Mouse (Mus musculus): ENCODE measurements around the gene Pmpca. TPM values are rescaled to one million over a fixed set of nuclear protein-coding genes. Genes with fewer than 3 reads are reported as not detected.
A peak's percentile ranks its signal among the peaks of the same experiment; 100 is the strongest.
"Not testable (repeated sequence)": the region's sequence is repeated elsewhere in the genome, so short reads cannot be mapped to it uniquely, and the experiment has no call there.

Pmpca gene
- total RNA-seq, 1 experiment from 2014 or later = 66.3 TPM

GRCm38 (mm10) chr2:26362991-26363390, 26.1 kb upstream of the Pmpca start:
- no peak for ATAC-seq (replicated peaks in 1 of 2; ENCODE audit: insufficient read depth in 1 of 2, low FRiP score in 2 of 2, low TSS enrichment in 1 of 2, low read depth in 1 of 2, poor library complexity in 2 of 2, severe bottlenecking in 2 of 2)

DNA sequence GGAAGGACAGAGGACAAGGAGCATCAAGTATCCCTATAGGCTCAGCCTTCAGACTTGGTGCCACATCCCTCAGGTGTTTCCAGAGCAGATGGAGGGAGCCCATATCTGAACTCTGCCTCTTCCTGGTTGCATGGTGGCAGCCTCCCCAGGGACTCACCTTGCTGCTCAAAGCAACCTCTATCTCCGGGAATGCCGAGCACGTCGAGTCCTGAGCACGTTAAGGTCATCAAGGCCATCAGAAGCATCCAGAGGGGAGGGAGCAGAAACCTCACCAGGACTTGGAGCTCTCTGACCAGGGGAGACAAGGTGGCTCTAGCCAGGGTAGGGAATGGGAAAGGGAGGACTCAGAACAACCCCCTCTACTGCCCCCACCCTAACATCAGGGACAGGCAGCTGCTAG, 25.7 kb upstream of the Pmpca start:
- no peak for ATAC-seq (replicated peaks in 1 of 2; ENCODE audit: insufficient read depth in 1 of 2, low FRiP score in 2 of 2, low TSS enrichment in 1 of 2, low read depth in 1 of 2, poor library complexity in 2 of 2, severe bottlenecking in 2 of 2)

- no peak for ATAC-seq (replicated peaks in 1 of 2; ENCODE audit: insufficient read depth in 1 of 2, low FRiP score in 2 of 2, low TSS enrichment in 1 of 2, low read depth in 1 of 2, poor library complexity in 2 of 2, severe bottlenecking in 2 of 2)
Measured at GRCm38 (mm10) chr2:26364738-26365465, 24.2 kb upstream of the Pmpca start.

DNA sequence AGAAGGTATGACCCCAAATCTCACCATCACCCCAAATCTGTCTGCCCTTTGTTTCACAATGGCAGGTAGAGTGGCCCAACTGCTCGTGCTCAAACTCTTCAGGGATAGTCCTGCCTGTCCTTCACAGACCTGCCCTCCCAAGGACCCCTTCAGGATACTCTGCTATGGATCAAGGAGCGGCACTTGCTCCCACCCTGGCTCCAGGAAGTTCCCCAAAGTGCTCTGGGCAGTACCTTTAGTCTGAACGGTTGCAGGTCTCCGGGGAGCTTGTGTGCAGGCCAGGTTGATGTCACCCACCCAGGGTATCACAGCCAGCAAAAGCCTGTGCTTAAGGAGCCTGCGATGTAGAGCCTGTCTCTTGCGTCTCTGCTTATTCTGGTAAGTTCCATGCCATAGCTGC, 21.2 kb upstream of the Pmpca start:
- no peak for ATAC-seq (replicated peaks in 1 of 2; ENCODE audit: insufficient read depth in 1 of 2, low FRiP score in 2 of 2, low TSS enrichment in 1 of 2, low read depth in 1 of 2, poor library complexity in 2 of 2, severe bottlenecking in 2 of 2)

DNA sequence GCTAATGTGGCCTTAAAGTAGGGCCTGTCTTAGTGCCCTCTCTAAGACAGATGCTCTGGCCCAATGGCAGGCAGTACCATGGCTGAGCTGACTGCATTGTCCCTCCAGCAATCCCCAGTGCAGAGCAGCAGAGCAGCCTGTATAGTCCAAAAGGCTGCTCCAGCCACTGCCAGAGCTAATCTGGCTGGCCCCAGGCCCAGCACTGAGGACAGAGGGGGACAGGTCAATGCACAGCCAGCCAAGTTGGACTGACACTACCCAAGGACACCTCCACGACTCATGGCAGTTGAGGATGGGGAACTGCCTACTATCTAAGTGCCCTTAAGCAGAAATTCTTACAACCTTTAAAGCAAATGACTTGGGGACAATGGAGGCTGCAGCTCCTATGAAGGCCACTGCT, 20.6 kb upstream of the Pmpca start:
- ATAC-seq (replicated peaks in 1 of 2; ENCODE audit: insufficient read depth in 1 of 2, low FRiP score in 2 of 2, low TSS enrichment in 1 of 2, low read depth in 1 of 2, poor library complexity in 2 of 2, severe bottlenecking in 2 of 2) = no peak

DNA sequence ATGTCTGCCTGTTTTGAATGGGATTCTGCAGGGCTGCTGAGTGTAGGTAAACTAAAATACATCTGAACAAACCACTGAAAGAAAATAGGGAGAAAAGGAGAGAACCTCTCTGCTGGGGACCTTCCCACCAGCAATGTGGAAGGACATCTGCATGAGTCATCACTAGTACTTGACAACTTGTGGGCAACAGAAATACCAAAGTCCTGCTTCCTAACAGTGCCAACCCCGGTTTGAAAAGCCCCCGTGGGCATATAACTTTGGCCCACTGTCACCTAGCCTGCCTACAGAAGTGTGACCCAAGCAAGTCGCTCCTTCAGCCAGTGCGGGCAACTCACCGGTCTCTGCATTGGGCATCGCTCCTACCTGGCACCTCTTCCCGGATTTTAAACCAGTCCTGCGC, 16.7 kb upstream of the Pmpca start:
- no peak for ATAC-seq (replicated peaks in 1 of 2; ENCODE audit: insufficient read depth in 1 of 2, low FRiP score in 2 of 2, low TSS enrichment in 1 of 2, low read depth in 1 of 2, poor library complexity in 2 of 2, severe bottlenecking in 2 of 2)

DNA sequence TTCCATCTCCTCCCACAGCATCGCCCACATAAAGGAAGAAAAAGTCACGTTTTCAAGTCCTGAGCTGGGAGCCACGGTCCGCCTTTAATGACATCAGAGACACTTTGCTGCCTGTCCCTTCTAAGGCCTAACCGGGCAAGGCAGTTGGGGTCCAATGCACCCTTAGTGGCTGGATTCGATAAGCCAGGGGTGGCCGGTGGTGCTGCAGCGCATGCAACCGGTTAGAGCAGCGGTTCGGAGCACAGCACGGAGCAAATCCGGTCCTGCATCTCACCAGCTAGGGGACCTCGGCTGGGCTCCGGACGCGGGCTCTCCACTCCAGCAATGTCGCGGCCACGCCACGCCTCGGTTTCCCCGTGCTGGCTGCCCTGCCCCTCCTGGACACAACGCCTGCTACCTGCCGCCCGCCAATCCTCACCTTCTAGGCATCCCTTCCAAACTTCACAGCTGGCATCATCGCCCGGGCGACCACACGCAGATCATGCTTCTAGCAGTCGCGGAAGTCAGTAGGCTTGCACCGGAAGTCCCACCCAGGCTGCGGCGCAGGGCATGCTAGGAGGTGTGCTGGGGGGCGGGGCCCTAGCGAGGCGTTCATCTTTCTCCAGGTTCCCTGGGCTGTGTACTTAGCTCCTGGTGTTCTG, 8.9 kb upstream of the Pmpca start, which contains the start of gene Snapc4:
TSS of gene Snapc4 (minus strand) at position 523 of the 641 bp plus-strand sequence.
- peak; percentile 80 to 96 for ATAC-seq (replicated peaks in 1 of 2; ENCODE audit: insufficient read depth in 1 of 2, low FRiP score in 2 of 2, low TSS enrichment in 1 of 2, low read depth in 1 of 2, poor library complexity in 2 of 2, severe bottlenecking in 2 of 2)

DNA sequence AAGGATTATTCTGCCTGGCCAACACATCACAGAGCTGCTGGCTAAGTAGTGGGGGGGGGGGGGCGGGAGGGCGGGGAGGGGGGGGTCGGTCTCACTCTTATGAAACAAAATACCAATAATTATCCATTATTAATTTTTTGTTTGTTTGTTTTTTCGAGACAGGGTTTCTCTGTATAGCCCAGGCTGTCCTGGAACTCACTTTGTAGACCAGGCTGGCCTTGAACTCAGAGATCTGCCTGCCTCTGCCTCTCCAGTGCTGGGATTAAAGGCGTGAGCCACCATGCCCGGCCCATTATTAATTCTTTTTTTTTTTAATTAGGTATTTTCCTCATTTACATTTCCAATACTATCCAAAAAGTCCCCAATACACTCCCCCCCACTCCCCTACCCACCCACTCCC, 8.3 kb upstream of the Pmpca start:
- ATAC-seq (replicated peaks in 1 of 2; ENCODE audit: insufficient read depth in 1 of 2, low FRiP score in 2 of 2, low TSS enrichment in 1 of 2, low read depth in 1 of 2, poor library complexity in 2 of 2, severe bottlenecking in 2 of 2) = not testable (repeated sequence)

DNA sequence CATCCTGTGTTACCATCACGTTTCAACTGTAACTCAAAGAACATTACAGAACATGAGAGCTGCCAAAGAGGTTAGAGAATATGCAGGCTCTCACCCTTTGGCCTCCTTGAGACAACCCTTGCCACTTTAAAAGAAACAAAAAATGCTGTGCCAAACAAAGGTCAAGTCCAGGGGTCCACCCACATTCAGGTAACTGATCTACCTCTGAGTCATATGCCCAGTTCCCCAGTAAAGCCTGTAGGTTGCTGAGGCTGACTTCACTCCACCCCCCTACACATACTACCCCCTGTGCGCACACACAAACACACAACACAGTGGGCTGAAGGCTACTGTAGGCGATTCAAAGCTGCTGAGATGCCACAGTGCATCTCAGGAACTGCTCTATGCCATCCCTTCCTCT, 1.4 kb upstream of the Pmpca start:
- no peak for ATAC-seq (replicated peaks in 1 of 2; ENCODE audit: insufficient read depth in 1 of 2, low FRiP score in 2 of 2, low TSS enrichment in 1 of 2, low read depth in 1 of 2, poor library complexity in 2 of 2, severe bottlenecking in 2 of 2)

DNA sequence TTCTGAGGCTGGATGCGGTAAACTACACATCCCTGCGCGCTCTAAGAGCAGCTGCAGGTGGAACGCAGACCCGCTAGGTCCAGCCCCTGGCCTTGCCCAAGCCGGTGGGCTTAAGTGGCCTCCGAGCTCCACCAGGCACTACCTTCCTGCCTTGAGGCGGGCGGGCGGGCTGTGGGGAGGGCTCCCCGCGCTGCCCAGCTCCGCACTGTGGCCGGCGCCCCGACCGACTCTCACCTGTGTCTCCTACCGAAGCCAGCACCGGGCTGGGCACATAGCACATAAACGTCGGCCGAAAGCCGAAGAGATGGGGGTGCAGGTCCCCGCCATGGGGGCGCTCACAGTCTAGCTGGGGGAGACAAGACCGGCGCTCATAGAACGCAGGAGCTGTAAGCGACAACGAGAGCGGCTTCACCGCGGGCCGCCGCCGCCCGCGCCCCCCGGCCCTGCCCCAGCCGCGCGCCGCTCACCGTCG, 421 bp upstream of the Pmpca start:
- ATAC-seq (replicated peaks in 1 of 2; ENCODE audit: insufficient read depth in 1 of 2, low FRiP score in 2 of 2, low TSS enrichment in 1 of 2, low read depth in 1 of 2, poor library complexity in 2 of 2, severe bottlenecking in 2 of 2) = no peak

- no peak for ATAC-seq (replicated peaks in 1 of 2; ENCODE audit: insufficient read depth in 1 of 2, low FRiP score in 2 of 2, low TSS enrichment in 1 of 2, low read depth in 1 of 2, poor library complexity in 2 of 2, severe bottlenecking in 2 of 2)
Measured at GRCm38 (mm10) chr2:26390954-26391353, 1.8 kb downstream of the Pmpca start.

DNA sequence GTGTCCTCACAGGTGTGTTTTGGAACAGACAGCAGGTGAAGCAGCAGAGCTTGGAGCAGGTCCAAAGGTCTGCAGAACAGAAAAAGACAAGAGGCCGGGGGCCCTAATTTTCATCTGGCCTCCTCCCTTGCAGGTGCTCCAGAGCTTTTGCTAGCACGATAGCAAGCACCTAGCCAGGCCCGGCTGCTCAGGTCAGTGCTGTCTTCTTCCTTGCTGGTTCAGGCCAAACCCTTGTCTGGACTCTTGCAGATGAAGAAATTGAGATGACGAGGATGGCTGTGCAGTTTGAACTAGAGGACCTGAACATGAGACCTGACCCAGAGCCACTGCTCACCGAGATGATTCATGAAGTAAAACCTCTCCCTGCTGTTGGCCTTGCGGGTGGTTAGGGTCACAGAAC, 2.5 kb downstream of the Pmpca start:
- no peak for ATAC-seq (replicated peaks in 1 of 2; ENCODE audit: insufficient read depth in 1 of 2, low FRiP score in 2 of 2, low TSS enrichment in 1 of 2, low read depth in 1 of 2, poor library complexity in 2 of 2, severe bottlenecking in 2 of 2)

DNA sequence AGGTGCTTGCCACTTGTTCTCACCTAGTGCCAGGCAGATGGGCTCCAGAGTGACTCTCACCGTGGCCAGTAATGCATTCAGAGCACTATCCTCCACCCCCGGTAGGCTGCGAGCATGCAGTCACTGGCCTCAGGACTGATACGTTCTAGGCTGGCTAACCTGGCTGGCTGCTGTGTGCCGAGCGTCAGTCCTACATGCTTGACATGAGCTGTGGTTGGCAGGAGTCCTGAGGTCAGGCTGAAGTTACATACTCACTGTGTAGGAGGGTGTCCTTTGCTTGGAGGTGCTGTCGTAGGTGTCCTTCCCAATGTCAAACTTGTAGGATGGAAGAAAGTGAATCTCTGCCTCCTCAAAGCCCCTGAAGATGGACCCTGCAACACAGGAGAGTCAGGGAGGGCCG, 9.8 kb downstream of the Pmpca start:
- no peak for ATAC-seq (replicated peaks in 1 of 2; ENCODE audit: insufficient read depth in 1 of 2, low FRiP score in 2 of 2, low TSS enrichment in 1 of 2, low read depth in 1 of 2, poor library complexity in 2 of 2, severe bottlenecking in 2 of 2)

DNA sequence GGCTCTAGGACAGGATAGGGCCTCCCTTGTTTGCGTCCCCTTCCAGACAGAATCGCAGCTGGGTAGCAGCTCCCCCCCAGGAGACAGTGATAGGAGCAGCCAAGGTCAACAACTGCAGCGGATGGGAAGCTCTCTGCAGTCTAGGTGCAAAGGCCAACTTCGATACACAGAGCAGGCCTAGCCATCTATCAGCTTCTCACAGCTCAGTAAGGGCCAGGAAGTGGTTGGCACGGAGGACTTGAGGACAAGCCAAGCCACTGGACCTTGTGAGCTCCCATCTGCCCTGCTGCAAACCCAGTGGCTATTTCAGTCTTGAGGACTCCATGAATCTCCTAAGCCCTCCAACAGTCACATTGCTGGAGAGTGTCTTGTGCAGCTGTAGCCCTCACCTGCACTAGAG, 10.5 kb downstream of the Pmpca start:
- no peak for ATAC-seq (replicated peaks in 1 of 2; ENCODE audit: insufficient read depth in 1 of 2, low FRiP score in 2 of 2, low TSS enrichment in 1 of 2, low read depth in 1 of 2, poor library complexity in 2 of 2, severe bottlenecking in 2 of 2)

- no peak for ATAC-seq (replicated peaks in 1 of 2; ENCODE audit: insufficient read depth in 1 of 2, low FRiP score in 2 of 2, low TSS enrichment in 1 of 2, low read depth in 1 of 2, poor library complexity in 2 of 2, severe bottlenecking in 2 of 2)
Measured at GRCm38 (mm10) chr2:26400296-26400695, 11.2 kb downstream of the Pmpca start.

GRCm38 (mm10) chr2:26401023-26401422, 11.9 kb downstream of the Pmpca start:
- no peak for ATAC-seq (replicated peaks in 1 of 2; ENCODE audit: insufficient read depth in 1 of 2, low FRiP score in 2 of 2, low TSS enrichment in 1 of 2, low read depth in 1 of 2, poor library complexity in 2 of 2, severe bottlenecking in 2 of 2)

- ATAC-seq (replicated peaks in 1 of 2; ENCODE audit: insufficient read depth in 1 of 2, low FRiP score in 2 of 2, low TSS enrichment in 1 of 2, low read depth in 1 of 2, poor library complexity in 2 of 2, severe bottlenecking in 2 of 2) = no peak
Measured at GRCm38 (mm10) chr2:26402265-26402664, 13.1 kb downstream of the Pmpca start.

- ATAC-seq (replicated peaks in 1 of 2; ENCODE audit: insufficient read depth in 1 of 2, low FRiP score in 2 of 2, low TSS enrichment in 1 of 2, low read depth in 1 of 2, poor library complexity in 2 of 2, severe bottlenecking in 2 of 2) = no peak
Measured at GRCm38 (mm10) chr2:26403306-26403705, 14.2 kb downstream of the Pmpca start.

All from hematopoietic stem cell, adult 5-6 weeks (primary cell).